Mouse (Mus musculus) stomach, postnatal 0 days (tissue): ENCODE results near the gene Nckap5.

Experiments used
- CTCF ChIP-seq: IDR thresholded peaks from 2 replicates; pipeline ENCODE4 v1.5.1; 2016; ENCODE audit warnings: antibody characterized with exemption, low read depth, mild to moderate bottlenecking, moderate library complexity
- EP300 ChIP-seq: optimal IDR thresholded peaks from 2 replicates; pipeline ENCODE3; 2016; ENCODE audit warnings: antibody characterized with exemption

DNA sequence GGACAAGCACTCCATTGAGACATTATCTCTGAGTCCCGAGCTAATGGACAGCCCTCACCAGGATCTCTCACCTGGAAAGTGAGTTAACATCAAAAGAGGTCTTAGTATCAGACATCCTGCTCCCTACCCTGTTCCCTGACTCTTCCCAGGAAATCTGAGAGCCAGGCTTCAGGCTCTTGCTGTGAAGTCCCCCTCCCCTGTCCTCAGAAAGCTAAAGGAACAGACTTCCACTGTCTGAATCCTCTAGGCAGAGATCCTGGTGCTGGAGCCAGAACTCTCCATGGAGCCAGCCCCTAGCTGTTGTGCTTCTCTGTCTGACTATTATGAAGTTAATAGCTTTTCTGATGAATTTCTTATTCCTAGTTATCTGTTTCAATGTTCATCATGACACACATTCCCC lies 153.8 kb downstream of the Nckap5 start:
- TF ChIP-seq CTCF (no peak), EP300 (no peak)
